Mouse (Mus musculus) layer of hippocampus, adult 2 months (tissue): ENCODE results near the gene Cblb. TPM values are rescaled to one million over a fixed set of nuclear protein-coding genes. Genes with fewer than 3 reads are reported as not detected.

ENCODE experiments used
- DNase-seq, 2 experiments: peaks; one replicate each; pipeline ENCODE4 v3.0.0; 2022; ENCODE audit warnings: low spot score in 2 of 2
- H3K27ac ChIP-seq: fragments of 200-600 bp; 2 replicates; pipeline ENCODE4 v1.8.1; 2022
- H3K4me3 ChIP-seq: fragments of 200-600 bp; 2 replicates; pipeline ENCODE4 v1.8.1; 2022; ENCODE audit warnings: mild to moderate bottlenecking
- CTCF ChIP-seq: fragments of 200-600 bp; conservative IDR thresholded peaks from 2 replicates; pipeline ENCODE4 v1.8.1; 2022; ENCODE audit warnings: antibody characterized with exemption, mild to moderate bottlenecking, moderate library complexity
- total RNA-seq, 2 experiments: library from RNA; stranded (reverse); gene quantifications; 2 replicates each; pipeline ENCODE4 v1.2.3; 2021

Cblb gene
- total RNA-seq, 2 experiments from 2014 or later, result 38.6 to 40.0 TPM

DNA sequence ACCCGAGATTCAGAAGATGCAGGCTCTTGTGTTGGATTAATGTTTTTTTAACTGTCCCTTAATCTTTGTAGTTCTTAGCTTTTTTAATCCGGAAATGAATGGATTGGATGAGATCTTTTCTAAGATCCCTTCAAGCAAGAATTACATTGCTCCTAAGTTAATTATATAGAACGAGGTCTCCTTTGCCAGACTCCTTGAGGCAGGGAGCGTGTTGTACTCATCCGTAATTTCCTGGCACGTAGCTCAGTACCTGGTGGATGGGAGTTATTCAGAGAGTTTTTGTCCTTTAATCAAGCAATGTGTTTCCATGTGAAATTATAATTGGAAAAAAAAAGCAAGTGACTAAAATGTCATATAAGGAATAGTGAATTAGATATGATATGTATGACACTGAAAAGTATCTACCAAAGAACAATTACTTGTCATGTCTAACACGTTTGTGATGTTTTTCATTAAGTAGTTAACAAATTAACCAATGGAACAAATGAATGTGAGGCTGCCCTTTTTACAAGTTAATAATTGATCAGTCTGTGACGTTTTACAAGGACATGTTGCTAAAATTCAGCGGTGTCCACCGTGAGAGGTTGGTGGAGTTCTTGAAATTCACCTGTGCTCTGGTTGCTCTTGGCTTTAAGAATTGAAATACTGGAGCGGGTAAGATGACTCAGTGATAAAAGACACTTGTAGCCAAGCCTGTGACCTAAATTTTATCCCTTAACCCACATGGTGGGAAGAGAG is 12.5 kb downstream of the Cblb start:
- H3K27ac ChIP-seq, result no peak overlapping the region
- TF ChIP-seq CTCF, result no peak
- no peak for DNase-seq
- H3K4me3 ChIP-seq, result no peak overlapping the region

DNA sequence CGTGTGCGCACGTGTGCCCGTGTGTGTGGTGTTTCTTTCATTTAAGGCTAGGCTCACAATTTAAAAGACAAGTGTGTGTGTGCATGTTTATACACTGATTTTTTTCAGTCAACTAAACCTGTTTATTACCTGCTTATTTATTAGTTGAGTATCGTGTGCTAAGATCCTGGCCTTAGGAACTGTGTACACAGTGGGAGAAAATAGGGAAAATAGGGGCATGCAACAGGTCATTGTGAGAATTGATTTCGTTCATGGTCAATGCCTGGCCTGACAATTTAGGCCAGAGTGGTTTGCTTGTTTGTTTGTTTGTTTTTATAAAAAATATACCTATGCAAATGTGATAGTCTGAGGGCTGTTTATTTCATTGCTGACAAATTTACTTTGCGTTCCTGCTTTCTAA is 13.5 kb downstream of the Cblb start:
- Histone ChIP-seq H3K27ac (no peak overlapping the region), H3K4me3 (no peak overlapping the region)
- no peak for TF ChIP-seq CTCF
- no peak for DNase-seq

DNA sequence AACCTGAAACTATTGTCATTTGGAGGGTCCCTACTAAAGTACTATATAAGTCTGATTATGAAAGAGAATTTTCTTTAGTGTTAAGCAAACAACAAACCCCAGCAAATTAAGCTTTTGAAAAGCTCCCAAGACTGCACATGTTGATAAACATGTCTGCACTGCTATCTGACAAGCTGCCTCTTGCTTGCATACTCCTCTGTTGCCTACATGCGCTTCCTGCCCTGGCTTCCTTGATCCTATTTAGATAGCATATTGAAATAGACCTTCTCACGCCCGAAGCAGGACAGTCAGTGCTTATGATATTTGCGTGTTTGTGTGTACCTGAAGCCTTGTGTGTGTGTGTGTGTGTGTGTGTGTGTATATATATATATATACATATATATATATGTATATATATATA is 14.0 kb downstream of the Cblb start:
- no peak for TF ChIP-seq CTCF
- Histone ChIP-seq H3K4me3 (no peak overlapping the region), H3K27ac (no peak overlapping the region)
- DNase-seq, result no peak

DNA sequence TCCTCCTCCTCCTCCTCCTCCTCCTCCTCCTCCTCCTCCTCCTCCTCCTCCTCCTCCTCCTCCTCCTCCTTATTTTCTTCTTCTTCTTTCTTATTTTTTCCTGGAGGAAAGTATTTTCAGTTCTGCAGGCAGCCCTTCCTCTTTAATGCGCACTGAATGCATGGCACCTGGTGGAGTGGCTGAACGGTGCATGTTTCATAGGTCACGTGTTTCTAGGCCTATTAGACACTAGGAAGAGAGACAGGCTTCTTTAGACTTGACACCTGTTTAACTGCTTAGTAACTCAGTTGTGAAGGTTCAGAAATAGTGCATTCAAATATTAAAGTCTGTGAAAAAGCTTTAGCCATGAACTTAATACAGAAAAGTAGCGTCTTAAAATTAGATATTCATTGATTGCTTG is 15.4 kb downstream of the Cblb start:
- no peak overlapping the region for H3K27ac ChIP-seq
- TF ChIP-seq CTCF, result no peak
- DNase-seq, result no peak
- H3K4me3 ChIP-seq, result no peak overlapping the region

DNA sequence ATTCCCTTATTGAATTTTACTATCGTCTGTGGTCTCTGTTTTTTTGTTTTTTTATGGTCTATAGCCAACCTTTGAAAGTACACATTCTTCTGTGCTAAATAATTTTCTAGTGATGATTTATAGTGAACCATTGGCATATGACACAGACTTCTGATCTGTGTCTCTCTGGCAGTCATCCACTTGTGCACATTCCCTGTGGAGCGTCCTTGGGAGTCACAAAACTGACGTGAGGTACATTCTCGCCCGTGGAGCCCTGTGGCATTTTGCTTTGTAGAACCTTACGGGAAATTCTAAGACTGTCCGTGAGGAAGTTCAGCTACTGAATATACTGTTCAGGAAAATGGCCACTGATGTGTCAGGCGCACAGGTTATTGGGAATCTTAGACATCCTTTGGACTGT is 20.1 kb downstream of the Cblb start:
- no peak for DNase-seq
- no peak for TF ChIP-seq CTCF
- Histone ChIP-seq H3K4me3 (no peak overlapping the region), H3K27ac (no peak overlapping the region)

DNA sequence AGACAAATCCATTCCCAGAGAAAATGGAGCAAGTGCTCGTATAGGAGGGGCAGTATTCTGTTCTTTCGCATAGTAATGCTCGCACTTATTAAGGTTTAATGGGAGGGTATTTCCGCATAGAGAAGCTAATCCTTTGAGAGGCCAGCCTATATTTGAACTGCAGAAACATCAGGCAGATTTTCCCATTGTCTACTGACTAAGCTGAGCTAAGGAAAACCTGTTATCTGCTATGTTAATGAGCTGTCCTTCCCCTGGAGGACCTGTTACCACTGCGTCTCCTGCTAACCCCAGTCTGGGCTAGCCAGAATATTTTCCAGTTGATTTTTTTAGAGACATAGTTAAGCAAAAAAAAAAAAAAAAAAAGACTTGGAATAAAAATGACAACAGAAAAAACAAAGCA is 21.7 kb downstream of the Cblb start:
- DNase-seq, result no peak
- Histone ChIP-seq H3K27ac (no peak overlapping the region), H3K4me3 (no peak overlapping the region)
- no peak for TF ChIP-seq CTCF

DNA sequence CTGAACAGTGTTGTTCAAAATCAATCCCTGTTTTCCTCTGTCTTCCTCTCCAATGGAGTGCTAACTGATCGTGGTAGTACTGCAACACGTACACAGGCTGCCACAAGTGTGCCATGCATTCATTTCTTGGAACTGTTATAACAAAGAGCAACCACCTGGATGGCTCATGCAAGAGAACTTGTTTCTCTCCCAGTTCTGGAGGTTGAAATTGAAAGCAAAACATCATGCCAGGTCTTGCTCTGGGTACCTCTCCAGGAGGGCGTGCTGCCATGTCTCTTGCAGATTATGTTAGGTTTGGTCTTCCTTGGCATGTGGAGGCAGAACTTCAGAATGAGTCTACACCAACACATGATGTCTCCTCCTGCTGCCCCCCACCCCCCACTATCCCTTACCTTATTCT is 24.2 kb downstream of the Cblb start:
- H3K4me3 ChIP-seq, result no peak overlapping the region
- TF ChIP-seq CTCF, result no peak
- no peak for DNase-seq
- no peak overlapping the region for H3K27ac ChIP-seq

DNA sequence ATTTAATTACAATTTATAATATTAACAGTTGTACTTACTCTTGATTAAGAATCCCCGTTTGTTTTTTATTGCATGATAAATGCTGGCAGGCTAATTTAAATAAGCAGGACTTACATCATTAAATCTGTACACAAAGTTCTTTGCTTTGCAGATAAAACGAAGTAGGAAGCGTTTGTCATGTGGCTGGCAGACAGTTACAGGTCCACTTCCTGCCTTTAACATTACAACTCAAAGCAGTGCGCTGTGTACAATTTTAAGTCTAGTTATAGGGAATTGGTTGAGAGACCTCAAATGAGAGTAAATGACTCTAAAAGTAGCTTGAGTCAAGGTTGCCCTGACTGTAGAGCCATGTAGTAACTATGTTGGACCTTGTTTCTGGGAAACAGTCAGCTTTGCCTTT is 25.1 kb downstream of the Cblb start:
- no peak for DNase-seq
- no peak for TF ChIP-seq CTCF
- 0 out of 2 replicates have a peak overlapping the region, but pooled peaks have one; percentile 7 for H3K27ac ChIP-seq
- no peak overlapping the region for H3K4me3 ChIP-seq

DNA sequence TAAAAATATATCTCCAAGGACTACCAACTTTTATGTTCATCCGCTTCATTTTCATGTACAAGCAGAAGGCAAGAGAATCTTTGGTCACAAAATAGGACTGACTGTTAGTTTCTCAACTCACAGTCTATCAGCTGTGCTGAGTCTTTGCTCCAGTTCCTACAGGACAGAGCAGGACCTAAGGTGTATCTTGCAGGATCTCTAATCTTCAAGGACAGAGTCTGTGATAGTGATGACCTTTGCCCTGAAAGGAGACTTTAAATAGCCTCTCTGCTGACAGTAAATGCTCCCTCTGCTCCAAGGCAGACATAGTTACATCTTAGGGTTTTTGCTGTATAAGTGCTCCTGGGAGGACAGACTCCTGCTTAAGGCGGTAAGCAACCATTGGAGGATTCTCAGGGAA is 26.3 kb downstream of the Cblb start:
- TF ChIP-seq CTCF, result no peak
- H3K4me3 ChIP-seq, result no peak overlapping the region
- no peak overlapping the region for H3K27ac ChIP-seq
- DNase-seq, result no peak

DNA sequence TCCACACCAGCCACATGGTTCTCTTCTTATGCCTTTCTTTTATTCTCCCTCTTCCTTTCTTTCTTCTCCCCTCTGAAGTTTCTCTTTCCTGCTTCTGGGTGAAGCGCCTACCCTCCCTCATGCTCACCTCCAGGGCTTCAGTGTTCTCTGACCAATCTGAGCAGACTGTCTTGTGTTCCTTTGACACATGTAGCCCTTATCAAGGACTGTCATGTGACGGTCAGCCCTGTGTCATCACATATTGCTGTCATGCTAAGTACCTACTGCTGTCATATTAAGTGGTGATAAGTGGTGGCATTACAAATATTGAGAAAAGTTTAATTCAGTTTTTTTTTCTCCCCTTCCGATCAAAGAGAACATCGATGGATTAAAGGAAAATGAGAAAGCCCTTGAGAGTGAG is 28.5 kb downstream of the Cblb start:
- no peak for TF ChIP-seq CTCF
- DNase-seq, result no peak
- H3K4me3 ChIP-seq, result no peak overlapping the region
- peak overlapping the region; percentile 64 for H3K27ac ChIP-seq

DNA sequence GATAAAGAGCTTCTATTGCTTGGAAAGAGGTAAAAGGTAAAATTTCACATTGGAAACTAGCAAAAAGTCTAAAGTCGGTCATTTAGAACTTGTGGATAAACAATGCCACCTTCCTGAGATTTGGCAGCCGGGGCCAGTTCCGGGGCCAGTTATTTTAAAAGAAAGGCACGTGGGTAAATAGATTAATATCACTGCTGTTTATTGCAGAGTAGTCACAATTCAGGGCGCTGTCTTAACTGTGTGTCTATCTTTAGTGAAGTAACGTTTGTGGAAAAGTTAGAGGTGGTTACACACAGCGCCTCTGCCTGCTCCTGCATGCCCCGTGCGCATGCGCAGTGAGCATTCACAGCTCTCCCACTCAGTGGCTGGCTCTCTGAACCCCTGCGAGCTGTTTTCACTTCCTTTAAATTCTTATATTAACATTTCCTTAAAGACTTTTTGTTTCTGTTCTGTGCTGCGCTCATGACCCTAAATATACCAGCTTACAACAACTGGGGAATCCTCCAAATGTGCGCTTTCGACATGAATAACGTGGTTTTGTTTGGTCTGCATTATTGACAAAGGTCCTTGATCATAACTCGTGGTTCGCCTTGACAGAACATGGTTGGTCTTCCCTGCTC is 29.2 kb downstream of the Cblb start:
- Histone ChIP-seq H3K27ac (peak overlapping the region; percentile 64), H3K4me3 (peak overlapping the region; percentile 8)
- DNase-seq, result peak; percentile 18 to 35
- no peak for TF ChIP-seq CTCF

DNA sequence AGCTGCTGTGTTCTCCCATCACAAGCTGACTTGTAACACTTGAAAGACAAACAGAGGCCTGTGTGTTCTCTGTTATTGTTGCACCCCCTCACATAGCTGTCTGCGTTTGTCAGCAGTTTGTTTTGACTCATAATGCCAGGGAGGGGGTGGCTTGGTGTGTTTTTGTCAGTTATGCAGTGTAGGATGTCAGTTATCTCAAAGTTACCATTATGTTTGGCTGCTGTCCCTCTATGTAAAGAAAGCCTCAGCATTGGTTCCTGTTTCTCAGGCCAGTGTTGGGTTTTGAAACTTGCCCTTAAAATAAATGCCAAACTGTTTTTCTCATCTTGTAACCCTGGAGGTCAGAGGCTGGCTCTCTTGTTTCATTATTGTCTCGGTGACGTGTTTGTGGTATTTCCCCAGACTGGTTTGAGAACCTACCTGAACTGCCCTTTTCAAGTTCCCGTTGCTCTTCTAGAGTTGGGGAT is 30.0 kb downstream of the Cblb start:
- peak overlapping the region; percentile 64 for H3K27ac ChIP-seq
- no peak for TF ChIP-seq CTCF
- H3K4me3 ChIP-seq, result no peak overlapping the region; the same call in 1 of the 2 replicates
- DNase-seq, result peak; percentile 49 to 76

DNA sequence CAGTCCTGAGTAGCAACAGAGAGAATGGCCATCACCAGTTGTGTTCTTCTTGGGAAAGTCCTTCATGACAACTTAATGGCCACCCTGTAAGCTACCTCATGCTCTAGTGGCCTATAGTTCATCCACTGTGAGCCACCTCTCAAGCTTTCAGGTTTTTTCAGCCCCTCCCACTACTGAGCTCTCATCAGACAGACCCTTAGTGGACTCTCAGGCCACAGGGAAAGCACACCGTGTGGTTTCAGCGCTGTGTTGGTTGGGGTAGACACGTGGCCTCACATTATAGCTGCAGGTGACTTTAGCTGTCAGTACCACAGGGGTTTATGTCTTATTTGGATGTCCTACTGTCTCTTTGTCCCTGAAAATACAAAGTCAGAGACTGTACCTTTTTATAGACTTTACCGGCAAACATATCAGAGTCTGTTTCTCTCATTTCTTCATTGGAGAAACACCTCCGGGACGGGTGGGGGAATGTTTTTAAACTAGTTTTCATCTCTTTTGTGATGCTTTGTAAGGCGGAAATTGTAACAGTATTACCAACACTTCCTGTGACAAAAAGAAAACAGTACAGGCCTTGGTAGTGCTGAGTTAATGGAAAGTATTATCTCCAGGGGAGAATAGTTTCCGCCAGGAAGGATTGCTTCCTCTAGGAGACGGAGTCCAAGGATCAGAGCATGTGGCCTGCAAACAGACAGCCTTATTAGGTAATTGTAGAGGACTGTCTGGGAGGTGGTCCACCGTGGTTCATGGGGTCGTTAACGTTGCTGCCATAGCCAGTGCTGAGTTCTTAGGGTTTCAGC is 33.5 kb downstream of the Cblb start:
- H3K4me3 ChIP-seq, result no peak overlapping the region
- no peak for TF ChIP-seq CTCF
- no peak overlapping the region for H3K27ac ChIP-seq
- DNase-seq, result no peak
